Mouse (Mus musculus): ENCODE measurements around the gene Mxi1. TPM values are rescaled to one million over a fixed set of nuclear protein-coding genes. Genes with fewer than 3 reads are reported as not detected.

Mxi1 gene
- polyA plus RNA-seq, 1 experiment from 2014 or later: 58.9 TPM

DNA sequence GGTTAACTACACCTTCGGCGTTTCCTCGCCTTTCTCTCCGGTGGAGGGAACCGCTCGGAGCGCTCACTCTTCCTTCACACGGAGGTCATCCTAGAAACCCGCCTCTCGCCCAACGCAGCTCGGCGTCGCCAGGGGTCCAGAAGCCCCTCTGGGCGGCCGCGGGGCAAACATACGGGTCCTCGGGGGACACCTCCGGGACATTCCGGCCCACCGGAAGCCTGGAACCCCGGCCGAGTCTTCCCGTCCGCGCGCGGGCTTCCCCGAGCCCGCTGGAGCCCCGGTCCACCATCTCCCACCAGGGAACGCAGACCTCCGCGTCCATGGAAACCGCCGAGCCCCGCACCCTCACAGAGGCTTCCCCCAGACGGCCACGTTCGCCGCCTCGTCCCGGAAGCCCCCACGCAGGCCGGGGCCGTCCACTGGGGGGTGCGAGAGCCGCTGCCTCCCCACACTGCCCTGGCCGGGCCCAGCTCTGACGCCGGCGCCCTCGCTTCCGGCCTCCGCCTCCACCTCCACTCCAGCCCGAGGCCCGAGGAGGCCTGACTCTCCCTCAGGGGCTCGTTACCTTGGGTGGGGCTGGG is 79.6 kb downstream of the Mxi1 start:
- Histone ChIP-seq H3K4me2 (replicated peaks; ENCODE audit: low read depth) (peak overlapping the region; percentile 67), H3K27ac (ENCODE audit: low read depth, low read length) (peak overlapping the region; percentile 98), H3K4me3 (ENCODE audit: low read depth, low read length) (peak overlapping the region; percentile 81), H3K9ac (ENCODE audit: low read depth, low read length) (peak overlapping the region; percentile 95), H3K27me3 (replicated peaks; ENCODE audit: control insufficient read depth, insufficient read depth, low read length) (no peaks in the 10 kb centered on the region), H3K9me3 (ENCODE audit: control insufficient read depth) (no peaks in the 10 kb centered on the region), H3K4me1 (replicated peaks; ENCODE audit: control insufficient read depth, insufficient read depth, low read length) (no peaks in the 10 kb centered on the region), H3K36me3 (ENCODE audit: control insufficient read depth, insufficient read depth) (peaks cover 10% of the 10 kb centered on the region)
- under 1% methylated on average over 59 of the region's 59 CpGs for WGBS
- peak; percentile 48; the same call in 1 of the 2 replicates for TF ChIP-seq CTCF (IDR thresholded peaks at IDR 0.05; ENCODE audit: low read depth)
- peak; percentile 83 for ATAC-seq

DNA sequence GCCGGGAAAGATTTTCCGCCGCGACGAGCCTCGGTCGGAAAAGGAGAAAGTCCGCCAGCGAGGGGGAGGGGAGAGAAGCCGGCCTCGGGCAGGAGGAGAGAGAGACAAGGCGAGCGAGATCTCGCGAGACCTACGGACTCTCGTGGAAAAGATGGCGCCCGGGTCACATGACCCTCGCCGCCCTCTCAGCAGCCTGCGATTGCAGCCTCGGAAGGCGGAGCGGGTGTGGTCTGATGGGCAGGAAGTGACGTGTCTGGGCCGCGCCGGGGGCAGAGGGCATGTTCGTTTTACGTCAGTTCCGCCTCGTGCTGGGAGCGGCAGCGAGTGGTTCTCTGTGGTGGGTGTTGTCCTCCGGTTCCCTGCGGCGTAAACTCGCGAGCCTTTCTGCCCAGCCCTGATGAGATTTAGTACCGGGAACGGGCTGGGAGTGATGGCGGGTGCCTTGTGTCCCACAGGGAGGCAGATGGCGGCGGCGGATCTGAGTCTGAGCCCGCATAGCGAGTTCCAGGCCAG is 80.2 kb downstream of the Mxi1 start, which contains the start of gene Smndc1:
Gene Smndc1, minus strand, starts transcription at position 84 of the 513 bp plus-strand sequence.
- Histone ChIP-seq H3K36me3 (ENCODE audit: control insufficient read depth, insufficient read depth) (peaks cover 10% of the 10 kb centered on the region), H3K27ac (ENCODE audit: low read depth, low read length) (peak within 1 kb of the TSS; percentile 98), H3K9me3 (ENCODE audit: control insufficient read depth) (no peaks in the 10 kb centered on the region), H3K27me3 (replicated peaks; ENCODE audit: control insufficient read depth, insufficient read depth, low read length) (no peaks in the 10 kb centered on the region), H3K9ac (ENCODE audit: low read depth, low read length) (peak within 1 kb of the TSS; percentile 95), H3K4me1 (replicated peaks; ENCODE audit: control insufficient read depth, insufficient read depth, low read length) (no peaks in the 10 kb centered on the region), H3K4me3 (ENCODE audit: low read depth, low read length) (peak within 1 kb of the TSS; percentile 81), H3K4me2 (replicated peaks; ENCODE audit: low read depth) (peak within 1 kb of the TSS; percentile 67)
- WGBS: under 1% methylated on average over 48 of the region's 48 CpGs
- peak; percentile 96 for ATAC-seq
- no peak for TF ChIP-seq CTCF (IDR thresholded peaks at IDR 0.05; ENCODE audit: low read depth)

DNA sequence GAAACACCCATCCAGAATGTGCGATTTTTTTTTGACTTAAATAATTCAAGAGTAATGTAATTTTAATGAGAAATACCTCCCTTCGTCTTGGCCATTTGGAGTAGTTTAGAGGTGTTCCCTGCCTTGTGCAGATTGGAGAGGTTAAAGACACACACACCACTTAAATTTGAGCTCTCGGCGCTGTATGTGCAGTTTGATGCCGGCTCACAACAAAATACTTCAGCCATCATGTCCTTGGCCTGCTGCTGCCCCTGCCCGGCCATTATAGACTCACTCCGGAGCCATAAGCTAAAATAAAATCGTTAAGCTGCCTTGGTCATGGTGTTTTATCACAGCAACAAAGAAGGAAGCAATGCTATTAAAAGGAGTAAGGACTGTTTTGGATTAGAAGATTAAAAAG is 81.1 kb downstream of the Mxi1 start:
- Histone ChIP-seq H3K9me3 (ENCODE audit: control insufficient read depth) (no peaks in the 10 kb centered on the region), H3K4me1 (replicated peaks; ENCODE audit: control insufficient read depth, insufficient read depth, low read length) (no peaks in the 10 kb centered on the region), H3K27ac (ENCODE audit: low read depth, low read length) (peak overlapping the region; percentile 98; the same call in 1 of the 2 replicates), H3K4me2 (replicated peaks; ENCODE audit: low read depth) (peak overlapping the region; percentile 64), H3K4me3 (ENCODE audit: low read depth, low read length) (peak overlapping the region; percentile 81), H3K27me3 (replicated peaks; ENCODE audit: control insufficient read depth, insufficient read depth, low read length) (no peaks in the 10 kb centered on the region), H3K36me3 (ENCODE audit: control insufficient read depth, insufficient read depth) (peaks cover 10% of the 10 kb centered on the region), H3K9ac (ENCODE audit: low read depth, low read length) (peak overlapping the region; percentile 54; the same call in 1 of the 2 replicates)
- no peak for ATAC-seq
- 35% methylated on average over 8 of the region's 8 CpGs for WGBS
- TF ChIP-seq CTCF (IDR thresholded peaks at IDR 0.05; ENCODE audit: low read depth): no peak

DNA sequence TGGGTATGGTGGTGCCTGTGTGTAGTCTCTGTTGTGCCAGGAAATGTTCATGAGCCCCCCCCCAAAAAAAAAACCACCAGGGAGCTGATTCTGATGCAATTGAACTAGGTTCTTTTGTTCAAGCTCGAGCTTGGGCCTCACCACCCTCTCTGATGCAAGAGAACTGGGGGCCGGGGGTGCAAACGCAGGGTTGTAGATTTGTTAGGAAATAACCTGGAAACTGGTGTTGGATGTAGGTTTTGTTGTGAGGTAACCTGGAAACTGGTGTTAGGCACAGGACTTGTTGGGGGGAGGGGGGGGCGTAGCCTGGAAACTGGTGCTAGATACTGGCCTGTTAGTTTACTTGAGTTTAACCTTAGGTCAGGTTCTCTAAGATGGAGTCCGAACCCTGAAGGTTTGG is 81.5 kb downstream of the Mxi1 start:
- H3K4me3 ChIP-seq (ENCODE audit: low read depth, low read length): no peak overlapping the region
- H3K27me3 ChIP-seq (replicated peaks; ENCODE audit: control insufficient read depth, insufficient read depth, low read length): no peaks in the 10 kb centered on the region
- no peaks in the 10 kb centered on the region for H3K4me1 ChIP-seq (replicated peaks; ENCODE audit: control insufficient read depth, insufficient read depth, low read length)
- WGBS: 75% methylated on average over 5 of the region's 5 CpGs
- peak overlapping the region; percentile 64 for H3K4me2 ChIP-seq (replicated peaks; ENCODE audit: low read depth)
- no peak overlapping the region for H3K9ac ChIP-seq (ENCODE audit: low read depth, low read length)
- ATAC-seq: no peak
- H3K9me3 ChIP-seq (ENCODE audit: control insufficient read depth): no peaks in the 10 kb centered on the region
- TF ChIP-seq CTCF (IDR thresholded peaks at IDR 0.05; ENCODE audit: low read depth): no peak
- peaks cover 10% of the 10 kb centered on the region for H3K36me3 ChIP-seq (ENCODE audit: control insufficient read depth, insufficient read depth)
- no peak overlapping the region for H3K27ac ChIP-seq (ENCODE audit: low read depth, low read length)

- Histone ChIP-seq H3K36me3 (ENCODE audit: control insufficient read depth, insufficient read depth) (peaks cover 8% of the 10 kb centered on the region), H3K9me3 (ENCODE audit: control insufficient read depth) (no peaks in the 10 kb centered on the region), H3K9ac (ENCODE audit: low read depth, low read length) (no peak overlapping the region), H3K4me2 (replicated peaks; ENCODE audit: low read depth) (no peak overlapping the region), H3K27ac (ENCODE audit: low read depth, low read length) (no peak overlapping the region), H3K4me1 (replicated peaks; ENCODE audit: control insufficient read depth, insufficient read depth, low read length) (no peaks in the 10 kb centered on the region), H3K27me3 (replicated peaks; ENCODE audit: control insufficient read depth, insufficient read depth, low read length) (no peaks in the 10 kb centered on the region), H3K4me3 (ENCODE audit: low read depth, low read length) (no peak overlapping the region)
- no peak for TF ChIP-seq CTCF (IDR thresholded peaks at IDR 0.05; ENCODE audit: low read depth)
- WGBS: 47% methylated on average over 8 of the region's 8 CpGs
- no peak for ATAC-seq
Measured at GRCm38 (mm10) chr19:53392781-53393343, 82.5 kb downstream of the Mxi1 start.

DNA sequence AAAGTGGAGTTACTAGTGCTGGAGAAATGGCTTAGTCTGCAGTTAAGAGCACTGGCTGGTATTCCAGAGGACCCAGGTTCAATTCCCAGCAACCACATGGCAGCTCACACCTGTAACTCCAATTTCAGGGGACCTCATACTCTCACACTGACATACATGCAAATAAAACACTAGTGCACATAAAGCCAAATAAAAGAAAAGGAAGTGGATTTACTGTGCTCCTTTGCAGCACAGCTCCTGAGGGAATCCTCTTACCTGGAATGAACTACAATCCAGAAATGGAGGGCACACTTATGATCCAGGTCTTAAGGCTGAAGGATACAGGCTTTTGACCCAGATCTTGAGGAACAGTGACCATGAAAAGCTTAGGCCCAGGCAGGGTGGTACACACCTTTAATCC is 83.3 kb downstream of the Mxi1 start:
- no peak for ATAC-seq
- no peaks in the 10 kb centered on the region for H3K9me3 ChIP-seq (ENCODE audit: control insufficient read depth)
- TF ChIP-seq CTCF (IDR thresholded peaks at IDR 0.05; ENCODE audit: low read depth): no peak
- H3K27ac ChIP-seq (ENCODE audit: low read depth, low read length): no peak overlapping the region
- no peaks in the 10 kb centered on the region; the same call in 1 of the 2 replicates for H3K36me3 ChIP-seq (ENCODE audit: control insufficient read depth, insufficient read depth)
- H3K9ac ChIP-seq (ENCODE audit: low read depth, low read length): no peak overlapping the region
- H3K4me2 ChIP-seq (replicated peaks; ENCODE audit: low read depth): no peak overlapping the region
- H3K27me3 ChIP-seq (replicated peaks; ENCODE audit: control insufficient read depth, insufficient read depth, low read length): no peaks in the 10 kb centered on the region
- no peaks in the 10 kb centered on the region for H3K4me1 ChIP-seq (replicated peaks; ENCODE audit: control insufficient read depth, insufficient read depth, low read length)
- no peak overlapping the region for H3K4me3 ChIP-seq (ENCODE audit: low read depth, low read length)

Measured in intestine, postnatal 0 days (tissue).